Mouse (Mus musculus) heart, postnatal 0 days (tissue): ENCODE measurements around the gene Itgb3.

Experiments used
- CTCF ChIP-seq: IDR thresholded peaks from 2 replicates; pipeline ENCODE4 v1.5.1; 2016; ENCODE audit warnings: antibody characterized with exemption, control low read depth, low read depth
- EP300 ChIP-seq: IDR thresholded peaks from 2 replicates; pipeline ENCODE4 v1.6.1; 2016; ENCODE audit warnings: antibody characterized with exemption, low read depth

DNA sequence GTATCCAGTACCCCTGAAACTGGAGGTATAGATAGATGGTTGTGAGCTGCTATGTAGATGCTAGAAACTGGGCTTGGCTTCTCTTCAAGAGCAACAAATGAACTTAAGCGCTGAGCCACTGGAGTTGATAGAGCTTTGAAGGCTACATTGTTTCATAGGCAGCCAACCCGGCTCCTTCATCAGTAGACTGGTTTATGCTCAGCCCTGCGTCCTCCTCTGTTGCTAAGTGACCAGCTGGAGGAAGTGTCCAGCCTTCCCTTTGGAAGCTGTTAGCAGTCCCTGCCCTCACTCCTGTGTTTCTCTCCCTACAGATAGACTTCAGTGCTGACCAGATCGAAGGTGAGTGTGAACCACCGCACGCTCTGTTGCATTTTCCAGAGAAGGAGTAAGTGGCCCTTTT is 27.7 kb upstream of the Itgb3 start:
- TF ChIP-seq CTCF: no peak
- TF ChIP-seq EP300: no peak
